Mouse (Mus musculus) adipocyte (in vitro differentiated cells): ENCODE data around the gene Trim30c.
"Not testable (repeated sequence)": the region's sequence is repeated elsewhere in the genome, so short reads cannot be mapped to it uniquely, and the experiment has no call there.

ENCODE experiments used
- DNase-seq: peaks from one replicate; pipeline ENCODE4 v3.0.0-alpha.2; 2016; ENCODE audit warnings: low spot score

Trim30c gene

DNA sequence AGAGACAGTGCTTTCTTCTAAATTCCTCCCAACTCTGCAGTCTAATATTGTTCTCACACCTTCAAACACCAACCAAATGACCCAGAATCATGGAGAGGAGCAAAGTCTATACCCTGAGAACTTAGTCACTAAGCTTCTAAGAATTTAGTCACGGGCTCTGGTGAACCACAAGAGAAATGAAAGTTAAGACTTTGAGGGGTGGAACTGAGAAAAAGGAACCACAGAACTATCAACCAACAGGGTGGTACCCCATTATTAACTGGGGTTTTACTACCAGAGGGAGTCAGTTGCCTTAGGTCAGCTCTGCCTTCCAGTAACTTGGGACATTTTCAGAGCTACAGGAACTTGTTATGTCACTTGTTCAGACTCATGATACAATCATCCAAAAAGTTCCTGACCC lies at the start of gene Trim30c:
Gene Trim30c (minus strand): TSS at position 140 of the 400 bp plus-strand sequence.
- DNase-seq: no peak

DNA sequence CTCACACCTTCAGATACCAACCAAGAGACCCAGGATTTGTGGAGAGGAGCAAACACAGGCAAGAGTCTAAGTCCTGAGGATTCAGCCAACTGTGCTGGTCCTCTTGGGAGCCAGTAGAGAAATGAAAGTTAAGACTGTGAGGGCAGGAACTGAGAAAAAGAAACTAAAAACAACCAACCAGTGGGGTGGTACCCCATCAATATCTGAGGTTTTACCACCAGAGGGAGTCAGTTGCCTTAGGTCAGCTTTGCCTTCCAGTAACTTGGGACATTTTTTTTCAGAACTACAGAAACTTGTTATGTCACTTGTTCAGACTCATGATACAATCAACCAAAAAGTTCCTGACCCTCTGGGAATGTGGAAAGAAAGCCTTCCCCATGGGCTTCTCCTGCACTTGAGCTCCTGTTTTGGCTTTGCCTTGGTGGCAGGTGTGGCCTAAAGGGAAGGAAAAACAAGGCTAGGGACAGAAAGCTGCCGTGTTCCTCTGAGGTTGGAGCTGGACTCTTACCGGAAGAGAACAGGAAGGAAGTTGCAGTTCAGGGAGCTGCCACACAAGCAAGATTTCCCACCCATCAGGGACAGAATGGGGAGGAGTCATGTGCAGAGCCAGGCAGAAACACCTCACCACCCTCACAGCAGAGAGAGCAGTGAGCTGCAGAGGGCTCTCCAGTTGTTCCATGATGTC lies 45.5 kb upstream of the Trim30c start:
- peak; percentile 87 for DNase-seq

DNA sequence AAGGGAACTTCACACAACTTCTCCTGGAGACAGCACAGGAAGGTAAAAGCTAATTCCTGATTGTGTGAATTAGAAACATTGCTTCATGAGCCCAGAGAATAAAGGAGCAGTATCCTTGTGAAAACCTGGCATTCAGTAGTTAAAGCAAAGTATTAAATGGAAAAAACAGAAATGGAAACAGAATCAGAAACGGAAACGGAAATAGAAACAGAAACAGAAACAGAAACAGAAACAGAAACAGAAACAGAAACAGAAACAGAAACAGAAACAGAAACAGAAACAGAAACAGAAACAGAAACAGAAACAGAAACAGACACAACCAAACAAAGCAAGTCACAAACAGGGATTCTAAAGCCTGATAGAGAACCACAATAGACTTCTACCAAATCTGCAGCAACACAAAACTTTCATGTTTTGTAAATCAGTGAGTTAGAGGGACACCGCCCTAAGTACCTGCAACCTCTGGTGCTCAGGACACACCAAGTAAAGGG lies 3.9 kb upstream of the Trim30c start:
- no peak for DNase-seq

DNA sequence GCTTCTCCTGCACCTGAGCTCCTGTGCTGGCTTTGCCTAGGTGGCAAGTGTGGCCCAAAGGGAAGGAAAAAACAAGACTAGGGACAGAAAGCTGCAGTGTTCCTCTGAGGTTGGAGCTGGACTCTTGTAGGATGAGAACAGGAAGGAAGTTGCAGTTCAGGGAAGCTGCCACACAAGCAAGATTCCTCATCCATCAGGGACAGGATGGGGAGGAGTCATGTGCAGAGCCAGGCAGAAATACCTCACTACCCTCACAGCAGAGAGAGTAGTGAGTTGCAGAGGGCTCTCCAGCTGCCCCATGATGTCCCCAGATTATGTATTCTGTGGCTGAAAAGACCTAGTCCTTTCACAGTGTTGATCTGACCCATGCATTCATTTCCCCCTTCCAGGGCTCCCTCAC lies 503 bp upstream of the Trim30c start:
- DNase-seq: no peak

DNA sequence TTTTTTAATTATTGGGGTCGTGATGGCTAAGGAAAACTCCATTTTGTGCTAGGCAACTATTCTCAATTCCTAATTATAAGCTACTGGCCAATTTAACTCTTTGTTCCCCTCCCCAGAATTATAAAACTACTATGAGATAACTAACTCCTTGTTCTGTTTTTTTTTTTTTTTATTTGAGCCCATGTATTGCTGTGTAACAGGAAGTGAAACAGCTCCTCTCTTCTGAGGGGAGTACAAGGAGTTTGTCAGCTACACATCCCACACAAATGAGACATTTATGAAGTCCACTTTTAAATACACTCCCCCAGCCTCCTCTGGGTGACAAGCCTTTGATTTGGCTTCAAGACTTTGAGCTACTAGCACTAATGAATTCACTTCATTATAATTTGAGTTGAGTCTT lies 2.1 kb downstream of the Trim30c start:
- DNase-seq: no peak

DNA sequence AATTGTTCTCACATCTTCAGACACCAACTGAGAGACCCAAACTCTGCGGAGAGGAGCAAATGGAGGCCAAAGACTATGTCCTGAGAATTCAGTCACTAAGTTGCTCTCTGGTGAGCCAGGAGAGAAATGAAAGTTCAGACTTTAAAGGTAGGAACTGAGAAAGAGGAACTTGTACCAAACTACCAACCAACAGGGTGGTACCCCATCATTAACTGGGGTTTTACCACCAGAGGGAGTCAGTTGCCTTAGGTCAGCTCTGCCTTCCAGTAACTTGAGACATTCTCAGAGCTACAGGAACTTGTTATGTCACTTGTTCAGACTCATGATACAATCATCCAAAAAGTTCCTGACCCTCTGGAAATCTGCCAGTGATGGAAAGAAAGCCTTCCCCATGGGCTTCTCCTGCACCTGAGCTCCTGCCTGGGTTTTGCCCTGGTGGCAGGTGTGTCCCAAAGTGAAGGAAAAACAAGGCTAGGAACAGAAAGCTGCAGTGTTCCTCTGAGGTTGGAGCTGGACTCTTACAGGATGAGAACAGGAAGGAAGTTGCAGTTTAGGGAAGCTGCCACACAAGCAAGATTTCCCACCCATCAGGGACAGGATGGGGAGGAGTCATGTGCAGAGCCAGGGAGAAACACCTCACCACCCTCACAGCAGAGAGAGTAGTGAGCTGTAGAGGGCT lies 30.8 kb downstream of the Trim30c start, which contains the start of gene Trim30b:
Gene Trim30b (minus strand): TSS at position 149 of the 679 bp plus-strand sequence.
- DNase-seq: peak; percentile 7

DNA sequence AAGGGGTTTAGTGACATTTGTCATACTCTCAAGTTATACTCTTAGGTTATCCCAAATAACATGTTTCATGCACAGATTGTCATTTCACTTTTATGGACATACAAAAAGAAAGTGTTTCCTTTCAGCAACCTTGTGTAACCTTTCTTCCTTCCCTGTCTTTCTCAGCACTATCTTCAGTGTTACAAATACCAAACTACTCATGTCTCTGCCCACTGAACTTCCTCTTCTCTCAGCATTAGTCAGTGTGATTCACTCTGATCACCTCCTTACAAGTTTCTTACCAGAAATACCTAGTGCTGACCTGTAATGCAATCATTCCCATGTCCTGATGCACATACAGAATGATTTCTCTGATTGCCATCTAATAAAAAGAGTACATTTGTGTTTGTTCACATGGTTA lies 34.3 kb downstream of the Trim30c start:
- DNase-seq: no peak

DNA sequence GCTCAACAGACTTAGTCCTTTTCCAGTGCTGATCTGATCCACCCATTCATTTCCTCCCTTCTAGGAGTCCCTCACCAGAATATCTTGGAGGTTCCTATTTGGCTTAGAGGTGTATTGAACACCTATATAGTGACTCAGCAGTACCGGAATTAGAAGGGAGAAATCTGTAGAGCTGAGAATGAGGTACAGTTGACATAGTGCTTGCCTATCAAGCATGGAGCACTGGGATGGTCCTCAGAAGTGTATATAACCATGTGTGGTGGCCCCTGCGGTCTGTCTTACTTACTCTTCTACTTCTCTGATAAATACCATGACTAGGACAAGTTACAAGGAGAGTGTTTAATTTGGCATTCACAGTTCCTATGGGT lies 47.1 kb downstream of the Trim30c start:
- no peak for DNase-seq

DNA sequence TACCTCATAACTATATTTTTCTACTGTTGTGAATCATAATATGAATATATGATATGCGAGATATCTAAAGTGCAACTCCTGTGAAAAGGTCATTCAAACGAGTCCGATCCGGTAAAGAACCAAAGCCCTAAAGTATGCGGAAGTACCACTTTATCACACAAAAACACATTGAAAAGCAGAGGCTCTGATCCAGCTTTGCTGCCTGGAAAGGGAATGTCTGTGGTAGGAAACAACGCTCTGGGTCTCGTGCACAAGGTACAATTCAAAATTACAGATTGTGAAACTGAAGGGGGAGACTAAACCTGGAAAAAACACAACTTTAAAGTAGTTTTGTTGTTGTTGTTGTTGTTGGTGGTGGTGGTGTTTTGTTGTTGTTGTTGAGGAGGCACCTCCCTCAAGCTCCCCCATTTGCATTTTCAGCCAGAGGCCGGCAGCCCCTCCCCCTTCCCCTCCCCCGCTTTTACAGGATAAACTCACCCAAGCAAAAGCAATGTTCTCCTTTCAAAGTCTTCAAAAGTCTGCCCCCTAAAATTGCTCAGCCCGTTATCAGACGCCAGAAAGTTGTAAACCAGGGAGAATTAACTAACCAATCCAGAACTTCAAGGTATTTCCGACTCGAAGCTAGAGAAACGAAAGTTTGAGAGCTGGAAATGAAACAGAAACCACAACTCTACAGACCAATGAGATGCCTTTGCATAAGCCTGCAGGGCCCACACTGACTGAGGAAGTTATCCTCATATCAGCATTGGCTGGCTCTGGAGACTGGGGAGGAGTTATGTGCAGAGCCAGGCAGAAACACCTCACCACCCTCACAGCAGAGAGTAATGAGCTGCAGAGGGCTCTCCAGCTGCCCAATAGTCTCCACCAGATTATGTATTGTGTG lies 47.7 kb downstream of the Trim30c start, which contains the start of gene Trim12c:
Gene Trim12c (minus strand): TSS at position 646 of the 883 bp plus-strand sequence.
- peak; percentile 84 for DNase-seq

DNA sequence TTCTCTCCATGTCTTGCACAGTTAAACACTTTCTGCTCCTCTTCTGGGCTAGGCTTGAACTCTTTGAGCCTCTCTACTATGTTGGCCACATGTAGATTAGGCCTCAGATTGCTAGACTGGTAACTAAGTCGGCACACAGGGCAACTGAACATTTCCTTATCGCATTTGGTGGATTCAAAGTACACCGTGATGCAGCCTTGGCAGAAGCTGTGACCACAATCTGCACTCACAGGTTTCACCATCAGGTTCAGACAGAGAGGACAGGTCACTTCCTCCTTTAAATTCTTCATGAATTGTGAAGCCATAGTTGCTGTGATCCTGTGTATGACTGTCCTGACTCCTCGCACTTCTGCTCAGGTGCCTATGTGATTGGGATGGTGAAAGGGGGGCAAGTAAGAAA lies 52.6 kb downstream of the Trim30c start:
- not testable (repeated sequence) for DNase-seq

DNA sequence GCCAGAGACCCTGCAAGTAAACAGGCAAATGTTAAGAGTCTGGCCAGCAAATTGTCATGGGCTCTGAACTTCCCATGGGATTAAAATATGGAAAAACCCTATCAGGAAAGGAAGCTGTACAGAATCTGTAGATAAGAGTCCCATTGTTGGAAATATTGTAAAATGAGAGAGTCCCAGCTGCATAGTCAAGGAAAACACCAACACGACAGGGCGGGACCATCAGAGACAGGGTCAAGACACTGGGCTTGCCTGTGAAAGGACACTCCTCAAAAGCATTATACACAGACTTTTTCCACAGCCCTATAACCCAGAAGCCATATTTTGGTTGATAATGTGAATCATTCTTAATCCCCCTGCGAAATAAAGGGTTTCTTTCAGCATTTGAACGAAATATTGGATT lies 59.9 kb downstream of the Trim30c start:
- not testable (repeated sequence) for DNase-seq

DNA sequence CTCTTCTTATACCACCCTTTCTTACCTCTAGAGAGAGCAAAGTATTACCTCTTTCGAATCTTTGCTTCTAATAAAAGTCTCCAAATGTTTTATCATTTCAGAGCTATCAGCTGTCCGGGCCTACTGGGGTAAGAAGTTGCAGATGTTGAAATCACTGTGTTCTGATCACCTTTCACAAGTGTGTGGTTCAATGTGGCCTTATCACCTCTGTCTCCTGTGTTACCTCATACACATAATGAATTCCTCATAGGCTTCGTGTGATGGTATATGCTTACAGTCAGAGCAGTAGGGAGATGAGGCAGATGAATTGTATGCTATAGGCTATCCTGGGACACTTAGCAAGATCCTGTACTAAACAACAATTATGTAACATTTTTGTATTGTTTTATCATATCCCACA lies 65.1 kb downstream of the Trim30c start:
- not testable (repeated sequence) for DNase-seq
